Mouse (Mus musculus) CH12.LX (cell line): ENCODE results near the gene Galnt12. TPM values are rescaled to one million over a fixed set of nuclear protein-coding genes. Genes with fewer than 3 reads are reported as not detected.

Source experiments
- DNase-seq: peaks from one replicate; pipeline ENCODE4 v3.0.0-alpha.2; 2013; ENCODE audit errors: extremely low read depth
- H3K27ac ChIP-seq: 2 replicates; pipeline ENCODE4 v1.5.1; 2012; ENCODE audit warnings: low read depth, mild to moderate bottlenecking, control low read depth, moderate library complexity; ENCODE audit not compliant: insufficient read depth
- H3K27me3 ChIP-seq: replicated peaks from 2 replicates; pipeline ENCODE3; 2012; ENCODE audit warnings: inconsistent platforms
- H3K36me3 ChIP-seq, 2 experiments: replicated peaks in 1 of 2; 2 replicates each; pipeline versions ENCODE3 to v1.6.1; 2012; ENCODE audit warnings: inconsistent platforms in 1 of 2, low read length in 1 of 2, mild to moderate bottlenecking in 1 of 2, mixed read lengths in 1 of 2, moderate library complexity in 1 of 2; ENCODE audit not compliant: control insufficient read depth in 1 of 2, insufficient read depth in 1 of 2
- H3K4me1 ChIP-seq, 2 experiments: 2 replicates each; pipeline ENCODE4 v1.6.1; 2012; ENCODE audit warnings: inconsistent platforms in 1 of 2, moderate library complexity in 1 of 2; ENCODE audit not compliant: insufficient read depth in 2 of 2, control insufficient read depth in 1 of 2
- H3K4me2 ChIP-seq: 2 replicates; pipeline ENCODE4 v1.6.1; 2012; ENCODE audit warnings: low read depth, mild to moderate bottlenecking, control low read depth; ENCODE audit not compliant: poor library complexity, insufficient read depth, severe bottlenecking
- H3K4me3 ChIP-seq, 3 experiments: fragments of 150-350 bp in 1 of 3; sonication (generic) in 1 of 3; replicated peaks in 1 of 3; 2 replicates each; pipeline versions ENCODE3 to v1.5.1; 2011 to 2012; ENCODE audit warnings: low read depth in 2 of 3, low read length in 2 of 3, mild to moderate bottlenecking in 2 of 3, moderate library complexity in 2 of 3, control low read depth in 1 of 3, improper control_type of control experiment in 1 of 3, inconsistent platforms in 1 of 3, mixed read lengths in 1 of 3; ENCODE audit not compliant: poor library complexity in 1 of 3
- H3K79me2 ChIP-seq: replicated peaks from 2 replicates; pipeline ENCODE4 v1.6.1; 2012; ENCODE audit warnings: mild to moderate bottlenecking, moderate library complexity; ENCODE audit not compliant: control insufficient read depth, poor library complexity, insufficient read depth, severe bottlenecking; ENCODE audit errors: extremely low read depth
- H3K9ac ChIP-seq: 2 replicates; pipeline ENCODE4 v1.6.1; 2012; ENCODE audit warnings: low read depth, mild to moderate bottlenecking, control low read depth, moderate library complexity; ENCODE audit not compliant: insufficient read depth
- H3K9me3 ChIP-seq: replicated peaks from 2 replicates; pipeline ENCODE3; 2012; ENCODE audit warnings: low read length, inconsistent platforms, mixed read lengths
- CHD2 ChIP-seq: IDR thresholded peaks from 2 replicates; pipeline ENCODE4 v1.6.1; 2011; ENCODE audit warnings: low read length, improper control_type of control experiment
- E2F4 ChIP-seq: IDR thresholded peaks from 2 replicates; pipeline ENCODE4 v1.6.1; 2011; ENCODE audit warnings: low read depth, low read length, improper control_type of control experiment; ENCODE audit not compliant: insufficient replicate concordance
- ELF1 ChIP-seq: IDR thresholded peaks from 2 replicates; pipeline ENCODE4 v1.6.1; 2014; ENCODE audit warnings: low read depth, mild to moderate bottlenecking, inconsistent platforms, low read length, improper control_type of control experiment
- EP300 ChIP-seq: IDR thresholded peaks from 2 replicates; pipeline ENCODE4 v1.6.1; 2011; ENCODE audit warnings: low read length, improper control_type of control experiment
- HCFC1 ChIP-seq: IDR thresholded peaks from 2 replicates; pipeline ENCODE4 v1.6.1; 2012; ENCODE audit warnings: low read depth, mild to moderate bottlenecking, inconsistent platforms, low read length, improper control_type of control experiment
- KAT2A ChIP-seq: IDR thresholded peaks from 2 replicates; pipeline ENCODE4 v1.6.1; 2012; ENCODE audit warnings: low read length, improper control_type of control experiment, inconsistent platforms; ENCODE audit not compliant: insufficient replicate concordance
- MAZ ChIP-seq: IDR thresholded peaks from 2 replicates; pipeline ENCODE4 v1.6.1; 2012; ENCODE audit warnings: low read depth, mild to moderate bottlenecking, inconsistent platforms, low read length, improper control_type of control experiment, moderate library complexity
- MEF2A ChIP-seq: IDR thresholded peaks from 2 replicates; pipeline ENCODE4 v1.6.1; 2014; ENCODE audit warnings: low read depth, mild to moderate bottlenecking, inconsistent platforms, low read length, improper control_type of control experiment, borderline replicate concordance
- MXI1 ChIP-seq: IDR thresholded peaks from 2 replicates; pipeline ENCODE4 v1.6.1; 2011; ENCODE audit warnings: mild to moderate bottlenecking, low read depth, low read length, improper control_type of control experiment
- NRF1 ChIP-seq: IDR thresholded peaks from 2 replicates; pipeline ENCODE4 v1.6.1; 2014; ENCODE audit warnings: low read depth, mild to moderate bottlenecking, inconsistent platforms, low read length, improper control_type of control experiment, moderate library complexity
- PAX5 ChIP-seq: IDR thresholded peaks from 2 replicates; pipeline ENCODE4 v1.6.1; 2012; ENCODE audit warnings: low read length, inconsistent platforms, mixed read lengths
- SMC3 ChIP-seq: IDR thresholded peaks from 2 replicates; pipeline ENCODE4 v1.6.1; 2011; ENCODE audit warnings: low read depth, low read length, improper control_type of control experiment
- TCF12 ChIP-seq: IDR thresholded peaks from 2 replicates; pipeline ENCODE4 v1.6.1; 2014; ENCODE audit warnings: low read depth, mild to moderate bottlenecking, inconsistent platforms, low read length, improper control_type of control experiment
- UBTF ChIP-seq: IDR thresholded peaks from 2 replicates; pipeline ENCODE4 v1.6.1; 2012; ENCODE audit warnings: low read depth, mild to moderate bottlenecking, inconsistent platforms, low read length, improper control_type of control experiment, moderate library complexity
- USF2 ChIP-seq: conservative IDR thresholded peaks from 2 replicates; pipeline ENCODE4 v1.6.1; 2011; ENCODE audit warnings: low read depth, low read length, improper control_type of control experiment
- ZC3H11A ChIP-seq: IDR thresholded peaks from 2 replicates; pipeline ENCODE4 v1.6.1; 2012; ENCODE audit warnings: low read depth, mild to moderate bottlenecking, inconsistent platforms, low read length, improper control_type of control experiment
- ZNF384 ChIP-seq: IDR thresholded peaks from 2 replicates; pipeline ENCODE4 v1.6.1; 2012; ENCODE audit warnings: low read depth, low read length, improper control_type of control experiment, inconsistent platforms
- dilution Hi-C: fragments of 300-500 bp; cut with MboI; formaldehyde crosslinking; loops from 2 replicates; pipeline ENCODE4 v1.14.3; 2020; ENCODE audit warnings: low sequenced_read_pairs; ENCODE audit not compliant: extremely low pct_unique_long_range_greater_than_20kb, extremely low pct_ligation_motif_present
- in situ Hi-C: fragments of 300-500 bp; cut with MboI; formaldehyde crosslinking; loops from 3 replicates; pipeline ENCODE4 v1.14.3; 2019; ENCODE audit warnings: low sequenced_read_pairs, low pct_ligation_motif_present, low pct_unique_long_range_greater_than_20kb, mixed read lengths
- polyA plus RNA-seq: library from polyadenylated mRNA; unstranded; fragments of >175 nt; gene quantifications from 2 replicates; pipeline ENCODE4 v1.2.1, GENCODE M21; 2012; ENCODE audit warnings: low read depth; ENCODE audit not compliant: insufficient read length
- total RNA-seq, 2 experiments: library from RNA; depleted of rRNA; stranded (reverse); fragments of 300-350 nt in 1 of 2; fragments of >200 nt in 1 of 2; gene quantifications; 2 replicates each; pipeline ENCODE4 v1.2.3; 2012 to 2014

Galnt12 gene
- total and polyA plus RNA-seq, 3 experiments: 15.8 to 16.4 (median 16.1) TPM

GRCm38 (mm10) chr4:47161103-47161755, 69.5 kb downstream of the Galnt12 start:
- dilution Hi-C loops: no loop called here

GRCm38 (mm10) chr4:47161756-47162587, 70.3 kb downstream of the Galnt12 start:
- Histone ChIP-seq H3K9ac (no peak overlapping the region), H3K79me2 (no peaks in the 10 kb centered on the region), H3K4me2 (no peak overlapping the region), H3K4me1 (no peaks in the 10 kb centered on the region), H3K27me3 (peaks cover 5% of the 10 kb centered on the region), H3K36me3 (no peaks in the 10 kb centered on the region), H3K4me3 (no peak overlapping the region), H3K9me3 (peaks cover 4% of the 10 kb centered on the region), H3K27ac (no peak overlapping the region)
- dilution Hi-C loops (no loop called here), in situ Hi-C loops (no loop called here)
- no peak for DNase-seq
- TF ChIP-seq SMC3: no peak
- no peak for TF ChIP-seq ZC3H11A

More at GRCm38 (mm10) chr4:47161103-47161755, 69.5 kb downstream of the Galnt12 start:
- TF ChIP-seq NRF1: no peak
- TF ChIP-seq MEF2A: no peak
- no peak for TF ChIP-seq PAX5
- TF ChIP-seq ELF1: no peak
- TF ChIP-seq USF2: no peak
- no peak for TF ChIP-seq EP300
- no peak for TF ChIP-seq MAZ
- TF ChIP-seq HCFC1: no peak
- TF ChIP-seq KAT2A: no peak
- no peak for TF ChIP-seq ZNF384
- no peak for TF ChIP-seq E2F4
- no peak for TF ChIP-seq TCF12
- no peak for TF ChIP-seq MXI1
- TF ChIP-seq UBTF: no peak
- TF ChIP-seq CHD2: no peak
- Histone ChIP-seq H3K27ac (no peak overlapping the region), H3K27me3 (peaks cover 5% of the 10 kb centered on the region), H3K9me3 (peaks cover 6% of the 10 kb centered on the region), H3K9ac (no peak overlapping the region), H3K4me2 (no peak overlapping the region), H3K4me1 (no peaks in the 10 kb centered on the region), H3K79me2 (no peaks in the 10 kb centered on the region), H3K36me3 (no peaks in the 10 kb centered on the region), H3K4me3 (no peak overlapping the region)
- in situ Hi-C loops: no loop called here
- no peak for DNase-seq
